Mouse (Mus musculus) midbrain, embryonic 12.5 days (tissue): ENCODE measurements around the gene Numbl. TPM values are rescaled to one million over a fixed set of nuclear protein-coding genes. Genes with fewer than 3 reads are reported as not detected.
"Not testable (repeated sequence)": the region's sequence is repeated elsewhere in the genome, so short reads cannot be mapped to it uniquely, and the experiment has no call there.

Experiments used
- ATAC-seq: fragments of 200-750 bp; cut with Nextera tagmentation; 2 replicates; pipeline ENCODE4 v1.8.0; 2017; ENCODE audit warnings: low read depth, moderate TSS enrichment, moderate library complexity; ENCODE audit not compliant: low FRiP score
- H3K27ac ChIP-seq: fragments of 300-500 bp; sonication (generic); replicated peaks from 2 replicates; pipeline ENCODE4 v1.5.1; 2016; ENCODE audit warnings: mild to moderate bottlenecking
- H3K27me3 ChIP-seq: fragments of 300-500 bp; sonication (generic); 2 replicates; pipeline ENCODE4 v1.6.1; 2016; ENCODE audit warnings: mild to moderate bottlenecking
- H3K36me3 ChIP-seq: fragments of 300-500 bp; sonication (generic); 2 replicates; pipeline ENCODE4 v1.6.1; 2016
- H3K4me1 ChIP-seq: fragments of 300-500 bp; sonication (generic); 2 replicates; pipeline ENCODE4 v1.6.1; 2016
- H3K4me2 ChIP-seq: fragments of 300-500 bp; sonication (generic); replicated peaks from 2 replicates; pipeline ENCODE4 v1.6.1; 2016; ENCODE audit warnings: mild to moderate bottlenecking, moderate library complexity
- H3K4me3 ChIP-seq: fragments of 300-500 bp; sonication (generic); 2 replicates; pipeline ENCODE4 v1.5.1; 2016; ENCODE audit warnings: mild to moderate bottlenecking
- H3K9ac ChIP-seq: fragments of 300-500 bp; sonication (generic); replicated peaks from 2 replicates; pipeline ENCODE4 v1.6.1; 2016; ENCODE audit warnings: mild to moderate bottlenecking, moderate library complexity
- H3K9me3 ChIP-seq: fragments of 300-500 bp; sonication (generic); 2 replicates; pipeline ENCODE4 v1.6.1; 2016; ENCODE audit warnings: mild to moderate bottlenecking
- WGBS: fragments of 180-500 bp; shearing (Covaris S2); methylation state at CpG from one replicate; pipeline ENCODE4 v1.1.7; 2016; 5-methylcytosine and 5-hydroxymethylcytosine counted together
- polyA plus RNA-seq: library from polyadenylated mRNA; unstranded; fragments of >200 nt; fragmentation: Nextera tagmentation; extraction: Ambion mirVana; gene quantifications from 2 replicates; pipeline ENCODE4 v1.2.1, GENCODE M21; 2016

Gene Numbl
- polyA plus RNA-seq, 1 experiment from 2014 or later: 61.2 TPM

GRCm38 (mm10) chr7:27231693-27232331, 26.4 kb upstream of the Numbl start:
- peak overlapping the region; percentile 85 for H3K27ac ChIP-seq
- H3K4me3 ChIP-seq: no peak overlapping the region
- no peaks in the 10 kb centered on the region for H3K27me3 ChIP-seq
- peaks cover 31% of the 10 kb centered on the region for H3K4me1 ChIP-seq
- H3K36me3 ChIP-seq: no peaks in the 10 kb centered on the region
- H3K9ac ChIP-seq: no peak overlapping the region
- WGBS: 77% methylated on average over 7 of the region's 7 CpGs
- no peak for ATAC-seq
- no peak overlapping the region for H3K4me2 ChIP-seq
- no peaks in the 10 kb centered on the region for H3K9me3 ChIP-seq

GRCm38 (mm10) chr7:27232781-27233281, 25.4 kb upstream of the Numbl start, which contains the start of gene Coq8b:
TSS of gene Coq8b (plus strand) at chr7:27233023.
- Histone ChIP-seq H3K4me2 (peak within 1 kb of the TSS; percentile 73), H3K9ac (peak within 1 kb of the TSS; percentile 59), H3K4me3 (peak within 1 kb of the TSS; percentile 50), H3K4me1 (peaks cover 21% of the 10 kb centered on the region), H3K27me3 (no peaks in the 10 kb centered on the region), H3K9me3 (no peaks in the 10 kb centered on the region), H3K36me3 (0 out of 2 replicates have a peak, but pooled peaks cover 3% of the 10 kb centered on the region), H3K27ac (peak within 1 kb of the TSS; percentile 85)
- ATAC-seq: peak; percentile 93
- under 1% methylated on average over 25 of the region's 25 CpGs for WGBS

GRCm38 (mm10) chr7:27233300-27233699, 24.9 kb upstream of the Numbl start:
- 0% methylated on average over 6 of the region's 6 CpGs for WGBS
- peak overlapping the region; percentile 59 for H3K9ac ChIP-seq
- H3K27ac ChIP-seq: peak overlapping the region; percentile 85

GRCm38 (mm10) chr7:27235726-27236125, 22.5 kb upstream of the Numbl start:
- H3K4me1 ChIP-seq: peaks cover 14% of the 10 kb centered on the region
- H3K9ac ChIP-seq: no peak overlapping the region
- H3K9me3 ChIP-seq: no peaks in the 10 kb centered on the region
- ATAC-seq: no peak
- H3K36me3 ChIP-seq: peaks cover 16% of the 10 kb centered on the region; the same call in 1 of the 2 replicates
- no peaks in the 10 kb centered on the region for H3K27me3 ChIP-seq
- H3K4me3 ChIP-seq: no peak overlapping the region
- H3K27ac ChIP-seq: no peak overlapping the region
- 94% methylated on average over 2 of the region's 2 CpGs for WGBS
- H3K4me2 ChIP-seq: no peak overlapping the region

More at GRCm38 (mm10) chr7:27233300-27233699, 24.9 kb upstream of the Numbl start:
- ATAC-seq: peak; percentile 27; the same call in 1 of the 2 replicates
- Histone ChIP-seq H3K9me3 (no peaks in the 10 kb centered on the region), H3K4me2 (peak overlapping the region; percentile 73), H3K27me3 (no peaks in the 10 kb centered on the region), H3K36me3 (0 out of 2 replicates have a peak, but pooled peaks cover 3% of the 10 kb centered on the region), H3K4me1 (peaks cover 21% of the 10 kb centered on the region), H3K4me3 (peak overlapping the region; percentile 50)

- ATAC-seq: no peak
- peaks cover 31% of the 10 kb centered on the region for H3K36me3 ChIP-seq
- no peak overlapping the region for H3K9ac ChIP-seq
- no peak overlapping the region for H3K27ac ChIP-seq
- no peak overlapping the region for H3K4me3 ChIP-seq
- 94% methylated on average over 2 of the region's 2 CpGs for WGBS
- H3K27me3 ChIP-seq: no peaks in the 10 kb centered on the region
- no peak overlapping the region for H3K4me2 ChIP-seq
- no peaks in the 10 kb centered on the region for H3K9me3 ChIP-seq
- peaks cover 13% of the 10 kb centered on the region for H3K4me1 ChIP-seq
These were observed 20.7 kb upstream of the Numbl start for GRCm38 (mm10) chr7:27237527-27237926.

GRCm38 (mm10) chr7:27238568-27238967, 19.7 kb upstream of the Numbl start:
- WGBS: 89% methylated on average over 5 of the region's 5 CpGs
- H3K4me3 ChIP-seq: no peak overlapping the region
- peaks cover 40% of the 10 kb centered on the region for H3K36me3 ChIP-seq
- no peak overlapping the region for H3K4me2 ChIP-seq
- H3K4me1 ChIP-seq: peaks cover 7% of the 10 kb centered on the region
- no peaks in the 10 kb centered on the region for H3K27me3 ChIP-seq
- H3K9ac ChIP-seq: no peak overlapping the region
- no peak for ATAC-seq
- H3K9me3 ChIP-seq: no peaks in the 10 kb centered on the region
- H3K27ac ChIP-seq: no peak overlapping the region

GRCm38 (mm10) chr7:27243211-27243610, 15.0 kb upstream of the Numbl start:
- H3K27me3 ChIP-seq: no peaks in the 10 kb centered on the region
- 74% methylated on average over 8 of the region's 8 CpGs for WGBS
- H3K27ac ChIP-seq: no peak overlapping the region
- H3K4me1 ChIP-seq: no peaks in the 10 kb centered on the region
- no peak for ATAC-seq
- H3K4me3 ChIP-seq: no peak overlapping the region
- no peak overlapping the region for H3K9ac ChIP-seq
- peaks cover 56% of the 10 kb centered on the region for H3K36me3 ChIP-seq
- no peaks in the 10 kb centered on the region for H3K9me3 ChIP-seq
- no peak overlapping the region for H3K4me2 ChIP-seq

- peaks cover 56% of the 10 kb centered on the region for H3K36me3 ChIP-seq
- not testable (repeated sequence) for H3K4me3 ChIP-seq, H3K4me1 ChIP-seq, ATAC-seq, H3K27ac ChIP-seq, H3K27me3 ChIP-seq, H3K9me3 ChIP-seq, H3K9ac ChIP-seq, H3K4me2 ChIP-seq
- 83% methylated on average over 2 of the region's 2 CpGs for WGBS
These were observed 14.1 kb upstream of the Numbl start for GRCm38 (mm10) chr7:27244088-27244487.

- Histone ChIP-seq H3K27ac (no peak overlapping the region), H3K4me2 (no peak overlapping the region), H3K27me3 (no peaks in the 10 kb centered on the region), H3K36me3 (peaks cover 33% of the 10 kb centered on the region), H3K9me3 (no peaks in the 10 kb centered on the region), H3K4me3 (no peak overlapping the region), H3K4me1 (no peaks in the 10 kb centered on the region), H3K9ac (no peak overlapping the region)
- no peak for ATAC-seq
- WGBS: 85% methylated on average over 2 of the region's 2 CpGs
These were observed 9.1 kb upstream of the Numbl start for GRCm38 (mm10) chr7:27249146-27249545.

GRCm38 (mm10) chr7:27249928-27250327, 8.3 kb upstream of the Numbl start:
- no peak for ATAC-seq
- Histone ChIP-seq H3K36me3 (peaks cover 33% of the 10 kb centered on the region), H3K27ac (no peak overlapping the region), H3K4me1 (no peaks in the 10 kb centered on the region), H3K27me3 (no peaks in the 10 kb centered on the region), H3K9me3 (no peaks in the 10 kb centered on the region), H3K4me3 (no peak overlapping the region), H3K9ac (no peak overlapping the region), H3K4me2 (no peak overlapping the region)
- 91% methylated on average over 5 of the region's 5 CpGs for WGBS

GRCm38 (mm10) chr7:27251946-27252345, 6.3 kb upstream of the Numbl start:
- H3K36me3 ChIP-seq: peaks cover 17% of the 10 kb centered on the region
- H3K4me2 ChIP-seq: no peak overlapping the region
- no peak for ATAC-seq
- peaks cover 14% of the 10 kb centered on the region; the same call in 1 of the 2 replicates for H3K4me1 ChIP-seq
- H3K9ac ChIP-seq: no peak overlapping the region
- no peaks in the 10 kb centered on the region for H3K9me3 ChIP-seq
- no peak overlapping the region for H3K4me3 ChIP-seq
- 90% methylated on average over 6 of the region's 6 CpGs for WGBS
- no peak overlapping the region for H3K27ac ChIP-seq
- H3K27me3 ChIP-seq: no peaks in the 10 kb centered on the region

- Histone ChIP-seq H3K4me1 (peaks cover 41% of the 10 kb centered on the region), H3K4me3 (no peak overlapping the region), H3K27ac (no peak overlapping the region), H3K9ac (no peak overlapping the region), H3K27me3 (no peaks in the 10 kb centered on the region), H3K9me3 (no peaks in the 10 kb centered on the region), H3K4me2 (no peak overlapping the region), H3K36me3 (peaks cover 16% of the 10 kb centered on the region)
- WGBS: 75% methylated on average over 3 of the region's 3 CpGs
- no peak for ATAC-seq
These were observed 2.5 kb upstream of the Numbl start for GRCm38 (mm10) chr7:27255721-27256120.
